Mouse (Mus musculus) thymus, postnatal 14 days (tissue): ENCODE measurements around the gene Tmed11.
"Not testable (repeated sequence)": the region's sequence is repeated elsewhere in the genome, so short reads cannot be mapped to it uniquely, and the experiment has no call there.

Source experiments
- DNase-seq: peaks from one replicate; pipeline ENCODE4 v3.0.0; 2021

Gene Tmed11

DNA sequence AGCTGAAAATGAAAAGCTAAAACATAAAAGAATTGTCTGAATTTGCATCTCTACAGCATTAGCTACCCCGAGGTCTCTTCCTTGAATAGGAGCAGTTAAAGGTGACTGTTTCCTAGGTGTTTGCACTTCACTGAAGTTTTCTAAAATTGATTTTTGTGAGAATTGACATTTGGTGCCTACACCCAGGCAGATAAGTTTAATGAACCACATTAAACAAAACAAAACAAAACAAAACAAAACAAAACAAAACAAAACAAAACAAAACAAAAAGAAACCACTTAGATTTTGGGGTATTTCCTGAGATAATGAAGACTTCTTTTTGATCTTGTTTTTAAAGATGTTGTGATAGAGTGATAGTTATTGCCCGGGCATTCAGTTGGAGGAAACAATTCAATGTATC, at the start of gene Tmed11:
Gene Tmed11, minus strand, starts transcription at position 101 of the 400 bp plus-strand sequence.
- DNase-seq: not testable (repeated sequence)

- DNase-seq: no peak
Measured at GRCm38 (mm10) chr5:108836156-108836555, 41.0 kb upstream of the Tmed11 start.

- DNase-seq: no peak
Measured at GRCm38 (mm10) chr5:108823276-108823675, 28.1 kb upstream of the Tmed11 start.

DNA sequence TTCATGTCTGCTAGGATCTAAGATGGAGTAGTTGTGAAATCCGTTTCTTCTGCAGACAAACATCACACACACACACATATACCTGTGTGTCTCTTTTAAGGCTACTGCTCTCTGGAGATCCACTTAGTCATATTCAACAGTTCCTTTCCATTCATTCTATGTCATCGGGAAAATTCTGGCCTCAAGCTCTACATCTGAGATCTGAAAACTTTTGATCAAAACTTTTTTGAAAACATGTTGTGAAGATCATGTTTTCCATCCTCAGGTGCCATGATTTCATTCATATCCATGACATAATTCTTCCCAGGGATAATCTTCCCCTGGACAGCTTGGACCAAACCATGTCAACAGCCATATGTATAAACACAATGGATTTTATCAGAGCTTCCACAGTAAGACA, 13.6 kb upstream of the Tmed11 start, which contains the start of gene Vmn2r8:
Gene Vmn2r8, minus strand, starts transcription at position 101 of the 400 bp plus-strand sequence.
- DNase-seq: not testable (repeated sequence)

GRCm38 (mm10) chr5:108803646-108804045, 8.5 kb upstream of the Tmed11 start:
- no peak for DNase-seq

- DNase-seq: not testable (repeated sequence)
Measured at GRCm38 (mm10) chr5:108790385-108790784, 4.8 kb downstream of the Tmed11 start.

GRCm38 (mm10) chr5:108774630-108775306, 20.4 kb downstream of the Tmed11 start, which contains the start of gene Rnf212:
Gene Rnf212, minus strand, starts transcription at chr5:108774982.
- no peak for DNase-seq

DNA sequence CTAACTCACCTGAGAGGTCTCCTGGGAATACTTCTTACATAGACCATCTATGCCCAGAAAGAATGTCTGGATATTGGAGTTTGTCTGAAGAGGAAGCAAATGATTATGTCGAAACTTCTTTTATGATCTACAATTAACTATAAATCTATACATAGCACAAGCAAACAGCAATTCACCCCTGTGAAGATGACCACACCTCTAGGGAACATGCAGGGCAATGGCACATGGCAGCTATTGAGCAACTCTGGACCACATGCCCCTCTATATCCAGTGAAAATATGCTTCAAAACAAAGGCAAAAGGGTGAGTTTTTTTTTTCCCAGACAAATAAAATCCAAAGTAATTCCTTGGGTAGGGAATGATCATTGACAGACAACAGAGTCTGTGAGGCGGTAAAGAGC, 35.2 kb downstream of the Tmed11 start:
- DNase-seq: no peak

DNA sequence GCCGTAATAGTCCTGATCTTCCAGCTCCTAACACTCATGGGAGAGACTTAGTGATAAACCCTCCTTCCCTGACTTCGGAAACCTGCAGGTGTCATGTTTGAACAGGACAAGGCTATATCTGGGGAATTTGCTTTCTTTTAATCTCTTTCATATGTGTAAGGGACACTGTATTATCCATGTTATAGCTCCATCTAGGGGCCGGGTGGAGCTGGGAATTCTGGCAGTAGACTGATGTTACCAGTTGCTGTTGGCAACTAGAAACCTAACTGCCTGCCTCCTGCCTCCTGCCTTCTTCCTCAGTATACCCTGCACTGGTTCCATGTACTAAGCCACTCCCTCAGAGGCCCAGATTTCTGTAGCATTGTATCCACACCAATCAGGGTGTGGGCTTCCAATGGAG, 36.8 kb downstream of the Tmed11 start:
- DNase-seq: no peak

GRCm38 (mm10) chr5:108751258-108751657, 43.9 kb downstream of the Tmed11 start:
- DNase-seq: not testable (repeated sequence)

GRCm38 (mm10) chr5:108750328-108751210, 44.6 kb downstream of the Tmed11 start:
- no peak for DNase-seq

DNA sequence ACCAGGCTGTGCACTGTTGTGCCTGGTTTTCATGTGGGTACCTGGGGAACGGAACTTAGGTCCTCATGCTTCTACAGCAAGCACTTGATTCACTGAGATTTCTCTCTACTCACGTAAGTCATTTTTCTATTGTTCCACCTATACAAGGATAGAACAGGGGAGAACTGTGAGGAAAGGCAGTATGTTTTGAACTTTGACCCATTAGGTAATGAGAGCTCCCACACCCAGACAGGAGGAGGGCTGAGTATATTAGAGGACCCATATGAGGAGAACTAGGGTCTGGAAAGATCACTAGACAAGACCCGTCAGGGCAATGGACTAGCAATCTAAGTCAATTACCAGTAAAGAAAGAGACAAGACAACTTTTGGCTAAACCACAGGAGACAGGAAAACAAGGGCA, 50.5 kb downstream of the Tmed11 start:
- no peak for DNase-seq

- no peak for DNase-seq
Measured at GRCm38 (mm10) chr5:108743856-108744255, 51.3 kb downstream of the Tmed11 start.

- DNase-seq: no peak
Measured at GRCm38 (mm10) chr5:108742596-108742995, 52.6 kb downstream of the Tmed11 start.

DNA sequence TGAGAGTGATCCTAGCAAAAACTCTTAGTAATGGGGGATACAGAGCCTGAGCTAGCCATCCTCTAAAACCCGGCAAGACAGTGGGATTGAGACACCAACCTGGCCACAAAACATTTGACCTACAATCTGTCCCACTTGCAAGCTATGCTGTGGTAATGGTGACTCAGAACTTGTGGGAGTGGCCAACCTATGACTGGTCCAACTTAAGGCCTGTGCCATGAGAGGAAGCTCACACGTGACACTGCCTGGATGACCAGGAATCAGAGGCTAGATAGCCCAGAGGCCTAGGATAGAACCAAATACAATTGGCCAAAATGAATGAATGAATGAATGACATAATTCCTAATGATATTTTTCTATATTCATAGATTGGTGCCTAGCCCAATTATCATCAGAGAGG, 53.3 kb downstream of the Tmed11 start:
- DNase-seq: no peak

- no peak for DNase-seq
Measured at GRCm38 (mm10) chr5:108727425-108727824, 67.7 kb downstream of the Tmed11 start.
